Mouse (Mus musculus) spleen, postnatal 14 days (tissue): ENCODE data around the gene Mme.

ENCODE experiments used
- DNase-seq, 2 experiments: peaks; one replicate each; pipeline ENCODE4 v3.0.0; 2021 to 2022; ENCODE audit warnings: low spot score in 2 of 2

Gene Mme

DNA sequence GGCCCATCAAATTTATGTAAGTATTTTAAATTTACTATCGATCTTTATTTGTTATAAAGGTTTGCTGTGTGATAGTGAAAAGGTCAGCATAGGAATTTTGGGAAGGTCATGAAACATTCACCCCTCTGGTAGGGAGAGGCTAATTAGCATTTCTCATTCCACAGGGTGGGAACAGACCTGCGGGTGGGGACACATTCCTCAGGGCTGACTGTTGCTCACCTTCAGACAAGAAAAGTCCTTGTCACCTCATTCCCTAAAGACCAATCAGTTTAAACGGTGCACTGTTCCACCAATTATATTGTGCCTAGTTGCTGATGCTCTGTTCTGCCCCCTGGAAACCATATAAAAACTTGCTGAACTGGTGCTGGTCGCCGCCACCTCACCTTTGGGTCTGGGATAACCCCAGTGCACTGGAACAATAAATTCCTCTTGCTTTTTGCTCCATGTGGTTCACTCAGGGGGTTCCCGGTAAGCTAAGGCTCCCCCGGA, at the start of gene Mme:
Gene Mme (plus strand): TSS at position 439 of the 489 bp plus-strand sequence.
- no peak for DNase-seq

DNA sequence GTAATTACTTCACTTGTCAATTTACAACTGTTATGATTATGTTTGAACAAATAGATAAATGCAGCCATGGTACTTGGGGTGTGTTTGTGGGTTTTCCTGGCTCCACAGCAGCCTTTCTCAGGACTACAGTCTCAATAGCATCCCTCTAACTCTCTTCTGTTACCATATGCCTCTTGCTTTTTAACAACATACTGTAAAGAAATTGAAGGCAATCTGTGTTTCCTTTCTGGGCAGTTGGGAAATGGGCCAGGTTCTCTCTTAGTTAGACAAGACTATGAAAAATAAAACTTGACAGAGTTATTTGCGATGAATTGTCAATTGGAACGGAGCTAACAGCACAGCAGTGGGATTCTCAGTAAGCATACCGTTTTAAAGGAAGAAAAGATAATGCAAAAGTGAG, 44.8 kb upstream of the Mme start:
- no peak for DNase-seq

DNA sequence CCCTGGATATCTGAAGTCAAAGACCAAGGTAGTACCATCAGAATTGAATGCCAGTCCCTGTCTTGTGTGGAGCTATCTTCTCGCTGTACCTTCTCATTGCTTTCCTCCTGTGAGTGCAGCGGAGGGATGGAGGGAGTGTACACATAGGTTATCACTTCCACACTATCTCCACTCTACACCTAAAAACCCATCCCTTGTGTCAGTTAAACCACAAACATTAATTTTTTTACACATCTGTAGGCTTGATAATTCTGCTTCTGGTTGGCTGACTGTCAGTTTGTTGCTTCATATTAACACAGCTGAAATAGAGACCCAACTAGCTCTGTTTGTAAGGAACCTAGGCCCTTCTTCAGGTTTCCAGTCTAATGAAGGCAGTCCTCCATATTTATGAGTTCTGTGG, 43.3 kb upstream of the Mme start:
- no peak for DNase-seq

GRCm38 (mm10) chr3:63221867-63222591, 19.3 kb upstream of the Mme start:
- no peak for DNase-seq

DNA sequence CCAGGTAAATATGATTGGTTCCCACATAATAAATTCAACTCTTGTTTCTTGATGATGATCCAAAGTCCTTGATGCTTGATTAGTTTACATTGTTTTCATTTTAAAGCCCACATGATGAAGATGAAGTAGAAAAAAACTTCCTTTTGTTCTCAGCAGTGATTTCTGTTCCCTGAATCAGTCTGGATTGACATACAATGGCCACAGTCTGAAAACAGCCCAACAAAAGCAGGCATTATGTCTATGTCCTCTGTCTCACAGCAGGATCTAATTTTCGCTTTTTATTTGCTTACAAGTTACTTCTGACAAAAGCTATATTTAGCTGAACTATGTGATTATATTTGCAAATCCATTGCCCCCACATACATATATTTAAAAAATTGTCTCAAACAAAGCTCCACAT, 17.7 kb upstream of the Mme start:
- DNase-seq: no peak

DNA sequence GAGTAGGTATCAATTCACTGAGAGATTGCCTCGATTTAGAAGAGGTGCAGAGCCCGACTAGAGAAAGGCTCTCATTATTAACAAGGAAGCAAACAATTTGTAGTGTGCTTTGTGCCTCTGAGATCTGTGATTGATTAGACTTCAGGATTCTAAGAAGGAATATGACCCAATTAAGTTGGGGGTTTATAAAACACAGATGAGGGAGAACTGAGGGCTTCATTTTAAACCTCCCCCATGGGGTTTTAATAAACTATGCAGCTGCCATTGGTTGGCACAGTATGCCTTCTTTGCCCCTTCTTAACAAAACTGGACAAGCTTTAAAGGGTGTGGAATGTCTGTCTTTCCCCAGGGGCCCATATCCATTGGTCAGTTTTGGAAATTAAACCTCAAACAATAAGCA, 5.4 kb upstream of the Mme start:
- no peak for DNase-seq

- DNase-seq: no peak
These were observed 2.4 kb downstream of the Mme start for GRCm38 (mm10) chr3:63243721-63244120.

DNA sequence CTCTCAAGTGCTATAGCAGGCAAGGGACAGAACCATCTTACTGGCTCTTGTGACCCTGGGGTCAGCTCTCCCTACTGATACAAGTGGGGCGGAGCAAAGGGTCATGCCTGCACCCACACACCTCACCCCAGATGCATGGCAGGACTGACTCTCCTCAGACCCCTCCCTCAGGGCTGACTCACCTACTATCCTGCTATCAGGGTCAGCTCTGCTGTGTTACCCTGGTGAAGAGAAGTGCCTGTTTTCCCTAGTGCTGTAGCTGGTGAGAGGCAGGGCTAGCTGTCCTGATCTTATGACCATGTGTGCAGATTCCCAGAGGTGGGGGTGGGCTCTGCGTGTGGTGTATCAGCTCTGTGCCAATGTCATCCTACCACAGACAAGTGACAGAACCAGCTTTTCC, 30.8 kb downstream of the Mme start:
- no peak for DNase-seq

DNA sequence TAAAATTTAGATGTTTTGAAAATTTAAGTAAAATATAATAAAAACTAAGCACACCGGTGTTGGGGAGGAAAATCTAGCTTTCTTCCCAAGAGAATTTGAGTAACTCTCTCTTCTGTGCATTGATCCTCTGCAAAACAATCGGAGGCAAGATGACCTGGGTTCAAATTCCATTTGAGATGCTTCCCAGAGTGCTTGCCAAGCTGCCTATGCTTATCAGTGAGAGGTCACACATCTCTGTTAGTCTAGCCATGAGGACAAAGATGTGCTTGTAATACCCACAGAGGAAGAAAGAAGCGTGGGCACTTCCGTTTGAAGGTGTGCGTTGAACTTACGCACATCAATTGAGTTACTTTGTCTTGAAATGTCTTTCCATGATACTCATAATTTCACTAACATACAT, 53.0 kb downstream of the Mme start:
- DNase-seq: no peak

DNA sequence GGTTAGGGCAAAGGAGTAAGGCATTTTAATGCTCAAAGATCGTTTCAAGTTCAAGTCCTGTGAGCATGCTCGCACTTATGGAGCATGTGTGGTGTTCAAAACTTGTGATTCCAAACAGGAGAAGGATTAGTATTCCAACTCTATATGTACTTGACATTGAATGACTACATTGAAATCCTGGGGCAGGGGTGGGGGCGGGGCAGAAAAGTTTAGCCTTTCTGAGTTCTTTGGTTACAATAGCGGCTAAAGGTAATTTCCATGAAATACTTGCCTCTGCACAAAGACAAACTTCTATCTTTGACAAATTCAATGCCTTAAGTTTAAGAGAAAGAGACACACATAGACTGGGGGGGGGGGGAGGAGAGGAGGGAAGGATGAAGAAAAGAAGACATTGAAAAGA, 53.5 kb downstream of the Mme start:
- no peak for DNase-seq

- DNase-seq: no peak
These were observed 53.9 kb downstream of the Mme start for GRCm38 (mm10) chr3:63295237-63295636.

- no peak for DNase-seq
These were observed 54.4 kb downstream of the Mme start for GRCm38 (mm10) chr3:63295657-63296231.

DNA sequence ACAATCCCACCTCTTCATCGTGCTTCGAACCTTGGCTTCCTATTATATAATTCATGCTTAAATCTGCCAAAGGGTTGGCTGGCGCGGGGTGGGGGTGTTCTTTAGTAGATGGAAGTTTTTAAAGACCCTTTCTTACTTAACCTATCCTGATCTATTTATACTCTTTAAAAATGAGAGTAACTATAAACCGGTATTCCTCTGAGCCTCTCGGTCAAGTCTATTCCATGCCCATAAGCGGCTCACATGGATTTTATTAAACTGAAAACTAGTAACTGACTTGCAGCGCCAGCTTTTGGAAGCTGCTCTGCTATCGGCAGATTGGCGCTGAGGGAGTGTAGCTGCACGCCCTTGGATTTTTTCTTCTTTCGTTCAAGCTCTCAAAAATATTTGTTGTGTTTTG, 55.1 kb downstream of the Mme start:
- no peak for DNase-seq

DNA sequence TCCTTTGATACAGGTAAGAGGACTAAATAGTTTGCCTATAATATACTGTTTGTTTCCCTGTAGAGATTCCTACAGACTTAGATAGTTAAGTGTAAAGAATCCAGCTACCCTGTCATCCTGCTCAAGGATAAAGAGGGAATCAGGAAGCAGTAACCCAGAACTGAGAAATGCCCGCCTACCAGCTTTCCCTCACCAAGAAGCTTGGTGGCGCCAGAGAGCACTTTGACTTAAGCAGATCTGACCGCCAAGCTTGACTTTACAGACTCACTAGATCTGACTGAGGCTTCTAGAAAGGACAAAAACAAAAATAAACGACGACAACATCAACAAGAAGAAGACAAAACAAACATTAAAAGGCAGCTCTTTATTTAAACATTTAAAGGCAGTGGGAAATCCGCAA, 56.5 kb downstream of the Mme start:
- no peak for DNase-seq

DNA sequence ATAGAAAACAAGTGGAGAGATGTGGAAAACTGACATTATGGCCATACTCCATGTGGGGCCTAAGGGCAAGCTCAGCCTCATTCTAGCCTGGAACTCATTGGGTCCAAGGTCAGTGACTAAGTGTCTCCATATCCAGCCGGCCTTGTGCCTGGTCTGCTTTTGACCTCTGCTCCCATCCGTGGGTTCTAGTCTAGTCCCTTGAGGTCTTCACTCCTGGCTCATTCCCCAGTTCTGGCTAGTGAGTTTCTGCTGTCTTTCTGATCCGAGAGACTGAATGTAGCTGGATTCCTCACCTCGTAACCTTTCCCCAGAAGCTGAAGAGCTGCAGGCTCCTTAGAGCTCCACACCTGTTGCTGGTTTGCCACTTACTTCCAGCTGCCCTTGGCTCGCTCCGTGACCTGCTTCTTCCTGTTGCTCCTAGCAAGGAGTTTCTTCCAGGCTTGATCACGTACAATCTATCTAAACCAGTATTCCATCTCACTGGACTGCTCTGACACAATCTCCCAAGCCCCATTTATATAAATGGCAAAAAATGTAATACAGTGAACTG, 73.9 kb downstream of the Mme start:
- DNase-seq: no peak

DNA sequence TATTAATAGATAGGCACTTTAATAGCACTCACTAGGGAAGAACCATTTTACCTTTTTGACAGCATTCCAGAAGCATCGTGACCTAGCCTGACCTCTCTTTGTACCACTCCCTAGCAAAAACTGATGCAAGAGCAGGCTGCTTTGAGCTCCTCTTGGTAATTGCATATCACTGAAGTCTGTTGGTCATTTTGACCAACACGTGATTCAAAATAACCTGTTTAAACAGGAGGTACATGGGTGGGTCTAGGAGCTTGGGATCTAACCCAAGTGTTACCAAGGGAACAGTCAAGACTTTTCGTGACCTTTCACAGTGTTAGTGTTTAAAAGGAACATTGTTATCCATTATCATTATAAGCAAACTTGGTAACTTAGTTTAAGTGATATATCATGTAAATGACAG, 76.2 kb downstream of the Mme start:
- DNase-seq: no peak

GRCm38 (mm10) chr3:63325615-63326014, 84.3 kb downstream of the Mme start:
- no peak for DNase-seq

DNA sequence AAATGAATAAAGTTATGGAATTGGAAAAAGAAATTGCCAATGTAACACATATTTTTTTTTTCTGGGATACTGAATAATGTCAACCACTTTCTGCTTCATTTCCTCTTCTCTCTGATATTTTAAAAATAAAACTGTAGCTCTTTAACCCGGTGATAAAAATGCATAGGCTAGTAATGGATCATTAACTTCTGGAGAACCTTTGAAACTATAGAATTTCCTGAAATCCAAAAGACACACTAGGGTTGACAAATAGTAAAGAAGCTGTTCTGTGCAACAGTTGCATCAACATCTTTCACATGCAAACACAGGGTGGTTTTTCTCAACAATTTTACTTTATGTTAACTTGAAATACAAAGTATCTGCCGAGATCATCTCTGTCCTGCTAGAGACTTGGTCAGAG, 98.8 kb downstream of the Mme start:
- no peak for DNase-seq

GRCm38 (mm10) chr3:63340546-63340945, 99.2 kb downstream of the Mme start:
- no peak for DNase-seq

GRCm38 (mm10) chr3:63341481-63341880, 100.1 kb downstream of the Mme start:
- no peak for DNase-seq

GRCm38 (mm10) chr3:63344998-63345397, 103.7 kb downstream of the Mme start:
- no peak for DNase-seq

DNA sequence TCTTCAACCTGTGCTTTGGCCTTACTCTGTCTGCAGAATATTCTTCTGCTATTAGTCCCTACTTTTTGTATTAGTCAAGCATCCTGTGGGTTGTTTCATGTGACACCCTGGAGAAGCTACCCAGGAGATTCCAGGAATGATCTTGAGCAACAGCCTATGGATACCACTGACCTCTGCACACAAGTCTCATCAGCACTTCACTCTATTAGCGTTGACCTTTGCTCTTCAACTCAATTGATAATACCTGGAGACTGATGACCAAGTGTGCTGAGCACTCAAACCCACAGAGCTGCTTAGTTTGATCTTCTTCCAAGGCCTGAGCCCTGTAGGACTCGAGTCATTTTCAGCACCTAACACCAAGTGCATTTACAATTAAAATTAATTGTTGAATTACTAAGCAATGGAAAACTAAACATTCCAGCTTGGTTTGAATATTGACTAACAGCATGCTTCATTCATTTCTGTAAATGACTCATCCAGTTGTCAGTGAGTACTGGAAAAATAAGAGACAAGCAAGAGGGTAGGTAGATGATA, 107.6 kb downstream of the Mme start:
- DNase-seq: no peak

- no peak for DNase-seq
These were observed 108.9 kb downstream of the Mme start for GRCm38 (mm10) chr3:63350242-63350641.
